In genomic region chr4:118256217-118256616, GRCm38 (mm10) we compare ENCODE assay signal across 15 mouse cellular contexts. TPM values are rescaled to one million over a fixed set of nuclear protein-coding genes. Genes with fewer than 3 reads are reported as not detected.
DNase-seq lines count a peak whose midpoint lies in the region; ATAC-seq and TF ChIP-seq lines count a peak whose summit lies in the region.
"Had no signal": no experiment of that assay in that cellular context is flagged by ENCODE, and none has a peak within 500 bp of the region (broad histone marks: within the 10 kb centered on the region; RNA-seq: fewer than 3 reads in every experiment).

No protein-coding gene starts in this region.

- DNase-seq in left cerebral cortex, postnatal 4 days: peak; percentile 35
- no peak for DNase-seq in left cerebral cortex, adult 8-10 months (ENCODE audit: low spot score in 2 of 2)
- DNase-seq in Muller cell, postnatal 12 days (ENCODE audit: inconsistent ontology term): peak; percentile 41
- DNase-seq in right cerebral cortex, postnatal 25 days: no peak
- no peak for DNase-seq in spleen, postnatal 10 days (ENCODE audit: low spot score in 2 of 2)
- no peak for DNase-seq in natural killer cell, adult 2 months (ENCODE audit: low spot score in 2 of 2)
- DNase-seq: adrenal gland, postnatal 36 days; cerebellum, adult 18-20 months; gastrocnemius, postnatal 10 days; kidney, postnatal 25 days had no signal

- no peak for TF ChIP-seq CTCF in intestine, postnatal 0 days (IDR thresholded peaks at IDR 0.05; ENCODE audit: low read depth)

- H3K27me3 ChIP-seq in intestine, postnatal 0 days (replicated peaks; ENCODE audit: control insufficient read depth, insufficient read depth, low read length): no peaks in the 10 kb centered on the region
- H3K27me3 ChIP-seq: heart, embryonic 15.5 days; limb, embryonic 12.5 days had no signal

- H3K4me3 ChIP-seq in intestine, postnatal 0 days (ENCODE audit: low read depth, low read length): no peak overlapping the region
- H3K4me3 ChIP-seq: heart, embryonic 15.5 days; limb, embryonic 12.5 days had no signal

- H3K36me3 ChIP-seq in intestine, postnatal 0 days (ENCODE audit: control insufficient read depth, insufficient read depth): peaks cover 47% of the 10 kb centered on the region

- WGBS in intestine, postnatal 0 days: 81% methylated on average over 12 of the region's 12 CpGs

- no peak overlapping the region for H3K9ac ChIP-seq in intestine, postnatal 0 days (ENCODE audit: low read depth, low read length)
- H3K9ac ChIP-seq: heart, embryonic 15.5 days; limb, embryonic 12.5 days had no signal

- intact Hi-C loops in left cerebral cortex, postnatal 4 days (cut with DNase I): no loop called here

- H3K27ac ChIP-seq in intestine, postnatal 0 days (ENCODE audit: low read depth, low read length): peak overlapping the region; percentile 73
- H3K27ac ChIP-seq: heart, embryonic 15.5 days; limb, embryonic 12.5 days had no signal

- H3K4me2 ChIP-seq in intestine, postnatal 0 days (replicated peaks; ENCODE audit: low read depth): no peak overlapping the region
- H3K4me2 ChIP-seq: heart, embryonic 15.5 days; limb, embryonic 12.5 days had no signal

- H3K9me3 ChIP-seq in intestine, postnatal 0 days (ENCODE audit: control insufficient read depth): no peaks in the 10 kb centered on the region
- H3K9me3 ChIP-seq: heart, embryonic 15.5 days; limb, embryonic 12.5 days had no signal

- ATAC-seq in granulocyte monocyte progenitor cell, adult 5-6 weeks (replicated peaks; ENCODE audit: poor library complexity, severe bottlenecking): 0 out of 2 replicates have a peak, but pooled peaks have one; percentile 3
- ATAC-seq in intestine, postnatal 0 days: no peak
- ATAC-seq: inflammation-experienced regulatory T-cells, adult 6 months had no signal

- peaks cover 13% of the 10 kb centered on the region; the same call in 1 of the 2 replicates for H3K4me1 ChIP-seq in intestine, postnatal 0 days (replicated peaks; ENCODE audit: control insufficient read depth, insufficient read depth, low read length)

RNA-seq across cellular contexts. Expression of gene Ptprf, which starts 35.0 kb away (rescaled TPM):
- total RNA-seq in left cerebral cortex, postnatal 4 days (2021): 100 to 1,000 TPM; 229 to 232 TPM
- total RNA-seq in left cerebral cortex, adult 8-10 months (2022): 100 to 1,000 TPM in 3 of 4 experiments, 10 to 100 TPM in 1; 96.0 to 114 (median 107) TPM
- total RNA-seq in granulocyte monocyte progenitor cell, adult 5-6 weeks (2014; fragmentation: Nextera tagmentation): 0.17 TPM in 1 of 2 replicates, not detected in the other
- 0.04 TPM in 1 of 2 replicates, not detected in the other for total RNA-seq in granulocyte monocyte progenitor cell, adult 5-6 weeks (2017)
- 32.8 and 37.9 TPM in 2 replicates for polyA plus RNA-seq in intestine, postnatal 0 days (2015; fragmentation: Nextera tagmentation; extraction: Ambion mirVana)

Comparison
In these comparisons a context has a peak if more than half of its experiments do, and no peak if none do; other contexts are left out.
1. DNase-seq: peak in left cerebral cortex, postnatal 4 days (single experiment) and Muller cell, postnatal 12 days (single experiment); none in left cerebral cortex, adult 8-10 months (0 of 2), right cerebral cortex, postnatal 25 days (single experiment), spleen, postnatal 10 days (0 of 2) and natural killer cell, adult 2 months (0 of 2).
2. RNA of gene Ptprf, which starts 35.0 kb away (total RNA-seq): 229 to 232 TPM in left cerebral cortex, postnatal 4 days and 96.0 to 114 TPM in left cerebral cortex, adult 8-10 months; 0.04 to 0.17 TPM in granulocyte monocyte progenitor cell, adult 5-6 weeks; every median in the first group is over 10 times any median in the second.